Mouse (Mus musculus) CH12.LX (cell line): ENCODE data around the gene Abhd15. TPM values are rescaled to one million over a fixed set of nuclear protein-coding genes. Genes with fewer than 3 reads are reported as not detected.
A peak's percentile ranks its signal among the peaks of the same experiment; 100 is the strongest.

Experiments
- DNase-seq: peaks from one replicate; pipeline ENCODE4 v3.0.0-alpha.2; 2013; ENCODE audit errors: extremely low read depth
- H3K27ac ChIP-seq: 2 replicates; pipeline ENCODE4 v1.5.1; 2012; ENCODE audit warnings: low read depth, mild to moderate bottlenecking, control low read depth, moderate library complexity; ENCODE audit not compliant: insufficient read depth
- H3K27me3 ChIP-seq: replicated peaks from 2 replicates; pipeline ENCODE3; 2012; ENCODE audit warnings: inconsistent platforms
- H3K36me3 ChIP-seq, 2 experiments: replicated peaks in 1 of 2; 2 replicates each; pipeline versions ENCODE3 to v1.6.1; 2012; ENCODE audit warnings: inconsistent platforms in 1 of 2, low read length in 1 of 2, mild to moderate bottlenecking in 1 of 2, mixed read lengths in 1 of 2, moderate library complexity in 1 of 2; ENCODE audit not compliant: control insufficient read depth in 1 of 2, insufficient read depth in 1 of 2
- H3K4me1 ChIP-seq, 2 experiments: 2 replicates each; pipeline ENCODE4 v1.6.1; 2012; ENCODE audit warnings: inconsistent platforms in 1 of 2, moderate library complexity in 1 of 2; ENCODE audit not compliant: insufficient read depth in 2 of 2, control insufficient read depth in 1 of 2
- H3K4me2 ChIP-seq: 2 replicates; pipeline ENCODE4 v1.6.1; 2012; ENCODE audit warnings: low read depth, mild to moderate bottlenecking, control low read depth; ENCODE audit not compliant: poor library complexity, insufficient read depth, severe bottlenecking
- H3K4me3 ChIP-seq, 3 experiments: fragments of 150-350 bp in 1 of 3; sonication (generic) in 1 of 3; replicated peaks in 1 of 3; 2 replicates each; pipeline versions ENCODE3 to v1.5.1; 2011 to 2012; ENCODE audit warnings: low read depth in 2 of 3, low read length in 2 of 3, mild to moderate bottlenecking in 2 of 3, moderate library complexity in 2 of 3, control low read depth in 1 of 3, improper control_type of control experiment in 1 of 3, inconsistent platforms in 1 of 3, mixed read lengths in 1 of 3; ENCODE audit not compliant: poor library complexity in 1 of 3
- H3K79me2 ChIP-seq: replicated peaks from 2 replicates; pipeline ENCODE4 v1.6.1; 2012; ENCODE audit warnings: mild to moderate bottlenecking, moderate library complexity; ENCODE audit not compliant: control insufficient read depth, poor library complexity, insufficient read depth, severe bottlenecking; ENCODE audit errors: extremely low read depth
- H3K9ac ChIP-seq: 2 replicates; pipeline ENCODE4 v1.6.1; 2012; ENCODE audit warnings: low read depth, mild to moderate bottlenecking, control low read depth, moderate library complexity; ENCODE audit not compliant: insufficient read depth
- H3K9me3 ChIP-seq: replicated peaks from 2 replicates; pipeline ENCODE3; 2012; ENCODE audit warnings: low read length, inconsistent platforms, mixed read lengths
- BHLHE40 ChIP-seq: IDR thresholded peaks from 2 replicates; pipeline ENCODE4 v1.6.1; 2011; ENCODE audit warnings: mild to moderate bottlenecking, low read depth, low read length, improper control_type of control experiment
- CHD2 ChIP-seq: IDR thresholded peaks from 2 replicates; pipeline ENCODE4 v1.6.1; 2011; ENCODE audit warnings: low read length, improper control_type of control experiment
- CTCF ChIP-seq, 2 experiments: IDR thresholded peaks in 1 of 2; conservative IDR thresholded peaks in 1 of 2; 2 replicates each; pipeline ENCODE4 v1.5.1; 2011 to 2012; ENCODE audit warnings: low read depth in 2 of 2, low read length in 2 of 2, improper control_type of control experiment in 1 of 2, inconsistent platforms in 1 of 2, mild to moderate bottlenecking in 1 of 2, moderate library complexity in 1 of 2
- E2F4 ChIP-seq: IDR thresholded peaks from 2 replicates; pipeline ENCODE4 v1.6.1; 2011; ENCODE audit warnings: low read depth, low read length, improper control_type of control experiment; ENCODE audit not compliant: insufficient replicate concordance
- ELF1 ChIP-seq: IDR thresholded peaks from 2 replicates; pipeline ENCODE4 v1.6.1; 2014; ENCODE audit warnings: low read depth, mild to moderate bottlenecking, inconsistent platforms, low read length, improper control_type of control experiment
- ETS1 ChIP-seq: conservative IDR thresholded peaks from 2 replicates; pipeline ENCODE4 v1.6.1; 2012; ENCODE audit warnings: low read depth, mild to moderate bottlenecking, inconsistent platforms, low read length, improper control_type of control experiment, moderate library complexity
- GABPA ChIP-seq: IDR thresholded peaks from 2 replicates; pipeline ENCODE4 v1.6.1; 2012; ENCODE audit warnings: low read depth, low read length, improper control_type of control experiment, inconsistent platforms; ENCODE audit not compliant: insufficient replicate concordance
- HCFC1 ChIP-seq: IDR thresholded peaks from 2 replicates; pipeline ENCODE4 v1.6.1; 2012; ENCODE audit warnings: low read depth, mild to moderate bottlenecking, inconsistent platforms, low read length, improper control_type of control experiment
- JUN ChIP-seq: IDR thresholded peaks from 2 replicates; pipeline ENCODE4 v1.6.1; 2011; ENCODE audit warnings: low read depth, mild to moderate bottlenecking, low read length, improper control_type of control experiment, moderate library complexity; ENCODE audit not compliant: insufficient read depth
- JUND ChIP-seq: conservative IDR thresholded peaks from 2 replicates; pipeline ENCODE4 v1.6.1; 2011; ENCODE audit warnings: low read depth, low read length, improper control_type of control experiment
- KAT2A ChIP-seq: IDR thresholded peaks from 2 replicates; pipeline ENCODE4 v1.6.1; 2012; ENCODE audit warnings: low read length, improper control_type of control experiment, inconsistent platforms; ENCODE audit not compliant: insufficient replicate concordance
- MAFK ChIP-seq: IDR thresholded peaks from 2 replicates; pipeline ENCODE4 v1.6.1; 2011; ENCODE audit warnings: low read length, improper control_type of control experiment; ENCODE audit not compliant: insufficient replicate concordance
- MEF2A ChIP-seq: IDR thresholded peaks from 2 replicates; pipeline ENCODE4 v1.6.1; 2014; ENCODE audit warnings: low read depth, mild to moderate bottlenecking, inconsistent platforms, low read length, improper control_type of control experiment, borderline replicate concordance
- NELFE ChIP-seq: IDR thresholded peaks from 2 replicates; pipeline ENCODE4 v1.6.1; 2011; ENCODE audit warnings: low read depth, low read length, improper control_type of control experiment
- NRF1 ChIP-seq: IDR thresholded peaks from 2 replicates; pipeline ENCODE4 v1.6.1; 2014; ENCODE audit warnings: low read depth, mild to moderate bottlenecking, inconsistent platforms, low read length, improper control_type of control experiment, moderate library complexity
- PAX5 ChIP-seq: IDR thresholded peaks from 2 replicates; pipeline ENCODE4 v1.6.1; 2012; ENCODE audit warnings: low read length, inconsistent platforms, mixed read lengths
- POLR2AphosphoS2 ChIP-seq: IDR thresholded peaks from 2 replicates; pipeline ENCODE4 v1.6.1; 2011; ENCODE audit warnings: low read depth, low read length, improper control_type of control experiment
- RCOR1 ChIP-seq: conservative IDR thresholded peaks from 2 replicates; pipeline ENCODE4 v1.6.1; 2012; ENCODE audit warnings: low read depth, mild to moderate bottlenecking, inconsistent platforms, low read length, improper control_type of control experiment
- SIN3A ChIP-seq: IDR thresholded peaks from 2 replicates; pipeline ENCODE4 v1.6.1; 2012; ENCODE audit warnings: low read length, improper control_type of control experiment, inconsistent platforms
- SMC3 ChIP-seq: IDR thresholded peaks from 2 replicates; pipeline ENCODE4 v1.6.1; 2011; ENCODE audit warnings: low read depth, low read length, improper control_type of control experiment
- TBP ChIP-seq: conservative IDR thresholded peaks from 2 replicates; pipeline ENCODE4 v1.6.1; 2011; ENCODE audit warnings: low read depth, low read length, improper control_type of control experiment
- TCF12 ChIP-seq: IDR thresholded peaks from 2 replicates; pipeline ENCODE4 v1.6.1; 2014; ENCODE audit warnings: low read depth, mild to moderate bottlenecking, inconsistent platforms, low read length, improper control_type of control experiment
- UBTF ChIP-seq: IDR thresholded peaks from 2 replicates; pipeline ENCODE4 v1.6.1; 2012; ENCODE audit warnings: low read depth, mild to moderate bottlenecking, inconsistent platforms, low read length, improper control_type of control experiment, moderate library complexity
- USF1 ChIP-seq: IDR thresholded peaks from 2 replicates; pipeline ENCODE4 v1.6.1; 2014; ENCODE audit warnings: low read depth, mild to moderate bottlenecking, inconsistent platforms, low read length, improper control_type of control experiment
- USF2 ChIP-seq: conservative IDR thresholded peaks from 2 replicates; pipeline ENCODE4 v1.6.1; 2011; ENCODE audit warnings: low read depth, low read length, improper control_type of control experiment
- ZC3H11A ChIP-seq: IDR thresholded peaks from 2 replicates; pipeline ENCODE4 v1.6.1; 2012; ENCODE audit warnings: low read depth, mild to moderate bottlenecking, inconsistent platforms, low read length, improper control_type of control experiment
- ZKSCAN1 ChIP-seq: IDR thresholded peaks from 2 replicates; pipeline ENCODE4 v1.6.1; 2012; ENCODE audit warnings: low read depth, inconsistent platforms, low read length, improper control_type of control experiment, borderline replicate concordance
- ZMIZ1 ChIP-seq: IDR thresholded peaks from 2 replicates; pipeline ENCODE4 v1.6.1; 2012; ENCODE audit warnings: low read depth, mild to moderate bottlenecking, inconsistent platforms, low read length, improper control_type of control experiment
- ZNF384 ChIP-seq: IDR thresholded peaks from 2 replicates; pipeline ENCODE4 v1.6.1; 2012; ENCODE audit warnings: low read depth, low read length, improper control_type of control experiment, inconsistent platforms
- dilution Hi-C: fragments of 300-500 bp; cut with MboI; formaldehyde crosslinking; loops from 2 replicates; pipeline ENCODE4 v1.14.3; 2020; ENCODE audit warnings: low sequenced_read_pairs; ENCODE audit not compliant: extremely low pct_unique_long_range_greater_than_20kb, extremely low pct_ligation_motif_present
- in situ Hi-C: fragments of 300-500 bp; cut with MboI; formaldehyde crosslinking; loops from 3 replicates; pipeline ENCODE4 v1.14.3; 2019; ENCODE audit warnings: low sequenced_read_pairs, low pct_ligation_motif_present, low pct_unique_long_range_greater_than_20kb, mixed read lengths
- polyA plus RNA-seq: library from polyadenylated mRNA; unstranded; fragments of >175 nt; gene quantifications from 2 replicates; pipeline ENCODE4 v1.2.1, GENCODE M21; 2012; ENCODE audit warnings: low read depth; ENCODE audit not compliant: insufficient read length
- total RNA-seq, 2 experiments: library from RNA; depleted of rRNA; stranded (reverse); fragments of 300-350 nt in 1 of 2; fragments of >200 nt in 1 of 2; gene quantifications; 2 replicates each; pipeline ENCODE4 v1.2.3; 2012 to 2014

Gene Abhd15
- total and polyA plus RNA-seq, 3 experiments, result 0.11 to 0.38 (median 0.23) TPM

DNA sequence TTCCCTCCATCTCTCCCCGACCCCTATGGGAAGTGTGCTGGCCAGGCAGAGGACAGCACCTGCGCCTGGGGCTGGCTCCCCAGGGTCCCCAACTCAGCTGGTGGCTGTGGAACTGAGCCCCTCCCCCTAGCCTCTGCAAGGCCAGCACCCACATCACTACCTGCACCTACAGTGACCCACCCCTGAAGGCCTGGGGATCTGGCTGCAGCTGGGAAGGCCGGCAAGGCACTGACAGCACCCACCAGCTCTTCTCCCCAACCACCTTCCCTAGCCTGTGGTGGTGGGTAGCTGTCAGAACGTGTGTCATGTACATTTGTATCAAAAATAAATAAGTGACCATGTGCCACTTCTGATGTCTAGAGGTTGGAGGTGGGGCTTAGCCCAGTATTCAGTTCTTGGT, 7.5 kb upstream of the Abhd15 start:
- H3K4me2 ChIP-seq, result no peak overlapping the region
- H3K4me3 ChIP-seq, result no peak overlapping the region
- no peaks in the 10 kb centered on the region for H3K79me2 ChIP-seq
- dilution Hi-C loops (no loop called here), in situ Hi-C loops (no loop called here)
- H3K9ac ChIP-seq, result no peak overlapping the region
- H3K4me1 ChIP-seq, result peaks cover 9 to 26% of the 10 kb centered on the region in 2 experiments
- no peak for TF ChIP-seq ZC3H11A
- no peak for TF ChIP-seq POLR2AphosphoS2
- no peak for TF ChIP-seq MEF2A
- TF ChIP-seq CHD2, result no peak
- TF ChIP-seq HCFC1, result no peak
- no peak for TF ChIP-seq TBP
- no peak for TF ChIP-seq SMC3
- TF ChIP-seq RCOR1, result no peak
- TF ChIP-seq NRF1, result no peak
- TF ChIP-seq ZKSCAN1, result no peak
- no peak for TF ChIP-seq ZNF384
- no peak for TF ChIP-seq ZMIZ1
- H3K9me3 ChIP-seq, result no peaks in the 10 kb centered on the region
- no peak for DNase-seq
- peaks cover 52 to 83% of the 10 kb centered on the region in 2 experiments for H3K36me3 ChIP-seq
- no peaks in the 10 kb centered on the region for H3K27me3 ChIP-seq
- no peak overlapping the region for H3K27ac ChIP-seq

DNA sequence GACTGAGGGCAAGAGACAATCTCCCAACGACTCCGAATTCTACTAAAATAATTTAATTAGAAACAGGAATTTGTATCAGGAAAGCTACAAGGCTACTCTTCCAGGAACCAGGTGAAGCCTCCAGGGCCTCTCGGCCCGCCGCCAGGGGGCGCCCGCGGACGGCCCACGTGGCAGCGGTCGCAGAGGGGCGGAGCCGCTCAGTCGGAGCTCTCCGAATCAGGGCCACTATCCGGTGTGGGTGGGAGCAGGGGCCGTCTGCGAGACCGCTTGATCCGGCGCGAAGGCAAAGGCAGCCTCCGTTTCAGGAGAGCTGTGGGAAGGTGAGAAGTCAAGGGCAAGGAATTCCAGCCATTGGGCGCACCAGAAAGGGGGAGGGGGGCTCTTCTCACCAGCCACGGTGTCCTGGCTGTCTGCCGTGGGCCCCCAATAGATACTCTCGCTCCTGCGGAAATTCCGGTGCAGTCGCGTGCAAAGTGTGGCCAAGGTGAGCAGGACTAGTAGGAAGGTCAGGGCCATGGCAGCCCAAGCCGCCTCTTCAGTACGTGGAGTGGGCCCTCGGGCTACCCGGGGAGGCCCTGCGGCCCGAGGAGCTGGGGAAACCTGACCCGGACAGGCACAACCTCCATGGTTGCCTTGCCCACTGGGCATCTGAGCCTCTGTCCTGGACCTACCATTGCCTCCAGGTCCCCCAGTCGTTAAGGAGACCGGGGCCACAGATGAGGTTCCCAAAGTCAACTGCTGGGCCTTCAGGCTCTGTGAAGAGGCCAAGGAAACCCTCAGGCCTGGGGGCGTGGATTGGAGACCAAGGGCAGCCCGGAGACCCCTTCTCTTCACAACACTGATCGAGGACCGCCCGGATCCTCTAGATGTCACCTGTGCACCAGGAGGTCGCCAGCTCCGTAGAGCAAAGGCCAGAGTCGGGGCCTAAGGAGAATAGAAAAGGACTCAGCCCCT, 6.6 kb upstream of the Abhd15 start:
- in situ Hi-C loops, result no loop called here
- Histone ChIP-seq H3K4me2 (peak overlapping the region; percentile 81), H3K4me1 (peaks cover 10 to 30% of the 10 kb centered on the region in 2 experiments), H3K27ac (no peak overlapping the region), H3K27me3 (no peaks in the 10 kb centered on the region), H3K9me3 (no peaks in the 10 kb centered on the region), H3K9ac (peak overlapping the region; percentile 45; the same call in 1 of the 2 replicates), H3K79me2 (no peaks in the 10 kb centered on the region), H3K36me3 (peaks cover 43 to 73% of the 10 kb centered on the region in 2 experiments), H3K4me3 (peak overlapping the region; percentile 25 to 55 (median 40))
- dilution Hi-C loops, result no loop called here
- peak; percentile 81 for DNase-seq
- TF ChIP-seq UBTF (no peak), HCFC1 (peak; percentile 60), KAT2A (no peak), NELFE (peak; percentile 48; the same call in 1 of the 2 replicates), SIN3A (peak; percentile 94), TBP (no peak), GABPA (no peak), TCF12 (peak; percentile 49), ZC3H11A (0 out of 2 replicates have a peak, but pooled peaks have one; percentile 11), MEF2A (no peak), RCOR1 (0 out of 2 replicates have a peak, but pooled peaks have one; percentile 20), PAX5 (no peak), ELF1 (peak; percentile 64), BHLHE40 (peak; percentile 55; the same call in 1 of the 2 replicates), MAFK (no peak), CTCF (conservative IDR thresholded peaks at IDR 0.05 in 1 of 2, IDR thresholded peaks at IDR 0.05 in 1 of 2; ENCODE audit: low read depth in 2 of 2, low read length in 2 of 2) (peak; percentile 88 to 98), ZKSCAN1 (no peak), E2F4 (no peak), ETS1 (no peak), JUND (no peak), USF2 (peak; percentile 72), JUN (no peak), USF1 (peak; percentile 89)
